Mouse (Mus musculus) embryo, embryonic 9.5 days (tissue): ENCODE measurements at regions not wholly inside any gene's neighbourhood (a gene's known extent, or its start where the extent isn't known, plus 50 kb on each side); places are given as distances from the start of the nearest gene placed in this dataset.

Experiments
- DNase-seq: peaks from one replicate; pipeline ENCODE4 v3.0.0-alpha.2; 2017; ENCODE audit errors: extremely low spot score

DNA sequence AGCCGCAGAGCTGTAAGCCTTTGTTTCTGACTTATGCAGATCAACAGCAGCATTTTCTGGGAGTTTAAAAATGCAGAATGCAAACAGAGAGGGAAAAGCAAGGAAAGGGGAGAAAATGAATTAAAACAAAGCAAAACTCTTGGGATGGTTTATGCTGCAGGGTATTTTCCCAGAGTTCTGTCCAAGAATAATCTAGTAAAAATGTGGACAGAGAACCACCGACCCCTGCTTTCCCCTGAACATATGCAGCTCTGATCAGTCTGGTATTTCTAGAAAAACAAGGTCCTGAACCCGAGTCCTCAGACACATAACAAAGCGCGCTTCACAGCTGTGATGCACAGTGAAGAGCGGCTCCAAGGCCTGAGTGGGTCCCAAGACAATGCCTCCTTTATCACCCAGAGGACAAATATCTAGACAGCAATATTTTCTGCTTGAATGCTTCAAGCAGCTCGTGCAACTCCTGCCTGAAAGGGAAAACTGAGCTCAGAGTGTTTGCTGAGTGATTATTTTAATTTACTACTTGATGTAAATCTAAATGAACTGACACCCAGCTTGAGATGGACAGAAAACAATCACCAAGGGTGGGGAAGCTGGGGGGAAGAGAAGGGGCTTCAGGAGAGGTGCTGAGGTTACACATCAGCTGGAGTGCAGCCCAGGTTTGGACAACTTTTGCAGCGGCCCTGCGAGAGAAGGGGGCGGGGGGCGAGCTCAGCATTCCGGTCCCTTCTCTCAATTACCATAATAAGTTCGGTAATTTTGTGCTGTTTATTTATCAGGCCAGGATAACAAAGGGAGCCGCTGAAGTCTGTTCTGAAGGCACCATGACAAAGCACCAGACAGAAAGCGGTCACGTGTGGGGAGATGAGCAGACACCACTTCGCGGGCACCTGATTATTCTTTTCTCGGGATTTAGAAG, 853.6 kb downstream of the 5730522E02Rik start:
- DNase-seq = peak; percentile 70

DNA sequence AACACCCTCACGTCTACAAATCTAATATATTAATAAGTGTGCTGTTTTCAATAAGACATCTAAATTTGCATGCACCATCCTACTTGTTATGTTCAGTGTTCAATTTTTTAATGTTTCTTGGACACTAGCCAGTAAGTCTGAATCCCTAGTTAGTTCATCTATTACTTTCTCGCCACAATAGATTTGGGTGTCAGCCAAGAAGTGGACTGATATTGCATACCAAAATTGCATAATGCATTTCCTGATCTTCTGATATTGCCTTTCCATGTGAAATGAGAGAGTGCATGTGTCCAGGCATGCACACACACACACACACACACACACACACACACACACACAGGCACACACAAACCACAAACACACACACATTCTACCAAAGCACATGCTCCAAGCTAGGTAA, 874.9 kb downstream of the 5730522E02Rik start:
- DNase-seq = no peak

DNA sequence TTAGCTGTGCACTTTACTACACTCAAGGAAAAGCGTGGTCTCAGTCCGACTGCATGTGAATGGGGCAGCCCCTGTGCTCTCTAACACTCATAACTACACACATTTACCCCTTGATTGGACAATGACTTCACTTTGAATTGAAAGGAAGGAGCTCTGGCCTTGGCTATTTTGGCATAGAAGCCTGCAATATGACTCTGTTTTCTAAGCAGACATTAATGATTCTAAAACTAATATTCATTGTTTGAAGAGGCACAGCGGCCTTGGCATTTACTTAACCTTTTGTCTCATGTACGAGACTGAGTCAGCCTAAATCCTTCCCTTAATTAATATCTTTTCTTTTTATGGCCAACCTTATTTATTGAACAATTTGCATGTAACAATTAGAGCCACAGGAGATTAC, 879.9 kb downstream of the 5730522E02Rik start:
- no peak for DNase-seq

DNA sequence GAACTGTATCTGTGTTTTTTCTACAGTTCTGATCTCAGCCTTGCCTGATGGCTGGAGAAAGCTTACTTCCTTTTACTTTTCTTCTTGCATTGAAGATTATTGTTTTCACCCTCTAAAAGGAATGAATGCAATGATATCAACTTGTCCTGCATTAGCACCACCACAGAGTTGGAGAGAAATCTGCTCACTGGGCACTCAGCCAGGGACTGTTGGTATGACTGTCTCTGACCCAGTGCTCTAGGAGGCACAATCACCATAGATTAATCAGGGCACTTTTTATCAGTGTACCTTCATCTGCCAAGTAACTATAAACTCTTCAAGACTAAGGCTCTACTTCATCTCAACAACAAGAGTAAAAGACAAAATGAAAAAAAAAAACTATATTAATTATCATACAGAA, 888.1 kb downstream of the 5730522E02Rik start:
- no peak for DNase-seq

DNA sequence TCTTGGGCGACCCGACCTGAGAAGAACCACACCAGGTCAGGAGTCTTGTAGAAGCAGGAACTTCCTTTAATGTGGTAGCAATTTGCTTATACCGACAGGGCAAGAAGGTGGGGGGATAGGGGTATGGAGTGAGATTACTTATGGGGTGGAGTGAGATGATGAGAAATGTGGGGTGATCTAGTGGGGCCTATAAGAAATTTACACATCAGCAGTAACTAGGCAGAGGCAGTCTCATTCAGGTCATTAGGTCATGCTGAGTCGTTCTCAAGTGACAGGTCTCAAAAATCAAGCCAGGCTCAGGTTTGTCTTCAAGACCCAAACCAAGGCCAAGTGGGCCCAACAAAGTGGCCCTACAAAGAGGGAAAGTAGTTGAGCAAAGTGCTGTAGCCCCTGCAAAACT, 889.1 kb downstream of the 5730522E02Rik start:
- DNase-seq = no peak

DNA sequence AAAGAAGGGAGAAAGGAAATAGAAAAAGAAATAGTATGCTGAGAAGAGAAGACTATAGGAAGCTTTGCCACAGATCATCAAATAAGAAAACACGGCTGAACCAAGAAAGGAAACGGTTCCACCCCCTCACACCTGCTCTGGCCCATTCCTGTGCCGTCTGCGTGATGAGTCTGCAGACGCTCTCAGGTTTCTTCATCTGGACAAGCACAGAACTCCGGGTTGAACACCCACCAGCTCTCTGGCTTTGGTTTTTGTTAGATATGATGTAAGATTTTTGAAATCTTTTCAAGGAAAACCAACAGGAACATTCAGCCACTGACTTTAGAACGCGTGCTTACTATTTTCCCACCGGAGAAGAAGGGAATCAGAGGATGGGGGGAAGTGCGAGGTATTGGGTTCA, 895.9 kb downstream of the 5730522E02Rik start:
- no peak for DNase-seq

DNA sequence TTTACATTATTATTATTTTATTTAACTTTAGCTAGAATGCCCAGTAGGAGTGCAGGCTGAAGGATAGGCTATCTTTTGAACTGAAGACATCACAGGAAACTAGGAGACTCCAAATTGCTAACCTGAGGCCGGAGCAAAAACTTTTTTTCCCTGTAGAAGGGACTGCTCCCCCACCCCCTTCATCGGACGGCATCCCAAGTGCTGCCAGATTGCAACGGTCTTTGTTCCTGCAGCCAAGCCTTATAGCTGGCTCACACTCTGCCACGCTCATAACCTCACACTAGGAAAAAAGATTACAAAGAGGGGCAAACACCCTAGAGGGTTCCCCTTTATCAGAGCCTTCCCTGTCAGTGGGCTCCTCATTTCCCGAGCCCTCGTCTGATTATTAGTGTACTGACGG, 896.7 kb downstream of the 5730522E02Rik start:
- no peak for DNase-seq

DNA sequence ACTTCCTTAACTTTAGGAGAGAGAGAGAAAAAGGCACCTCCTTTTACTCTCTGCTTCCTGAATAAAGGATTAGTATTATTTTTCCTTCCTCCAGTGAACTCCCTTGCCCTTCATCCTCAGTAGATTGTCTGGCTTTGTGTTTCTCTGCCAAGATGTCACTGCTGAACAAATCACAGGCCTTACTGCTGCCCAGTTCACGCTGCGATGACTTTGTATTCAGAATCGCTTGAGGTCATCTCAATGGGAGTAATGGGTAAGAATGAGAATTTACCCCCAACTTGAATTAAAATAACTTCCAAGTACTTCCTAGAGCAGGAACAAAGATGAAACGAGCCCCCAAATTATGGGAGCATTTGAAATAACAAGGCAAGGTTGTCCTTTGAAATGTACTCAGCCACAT, 897.3 kb downstream of the 5730522E02Rik start:
- DNase-seq = no peak

DNA sequence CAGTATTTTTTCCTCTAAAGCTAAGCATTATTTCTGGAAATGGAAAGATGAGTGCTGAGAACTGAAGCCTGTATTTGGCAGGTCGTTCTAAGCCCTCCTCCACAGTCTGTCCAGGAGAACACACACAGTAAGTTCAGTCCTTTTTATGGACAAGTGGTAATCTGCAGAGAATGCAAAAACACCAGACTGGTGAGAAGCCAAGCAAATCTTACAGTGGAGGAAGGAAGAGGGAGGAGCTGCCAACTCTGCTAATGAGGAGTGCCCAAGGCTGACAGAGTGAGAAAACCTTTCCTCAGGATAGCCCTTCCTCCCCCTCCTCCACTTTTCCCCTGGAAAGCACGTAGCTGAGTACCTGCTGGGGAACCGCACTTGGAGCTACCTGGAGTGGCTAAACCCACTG, 899.8 kb downstream of the 5730522E02Rik start:
- DNase-seq = no peak

DNA sequence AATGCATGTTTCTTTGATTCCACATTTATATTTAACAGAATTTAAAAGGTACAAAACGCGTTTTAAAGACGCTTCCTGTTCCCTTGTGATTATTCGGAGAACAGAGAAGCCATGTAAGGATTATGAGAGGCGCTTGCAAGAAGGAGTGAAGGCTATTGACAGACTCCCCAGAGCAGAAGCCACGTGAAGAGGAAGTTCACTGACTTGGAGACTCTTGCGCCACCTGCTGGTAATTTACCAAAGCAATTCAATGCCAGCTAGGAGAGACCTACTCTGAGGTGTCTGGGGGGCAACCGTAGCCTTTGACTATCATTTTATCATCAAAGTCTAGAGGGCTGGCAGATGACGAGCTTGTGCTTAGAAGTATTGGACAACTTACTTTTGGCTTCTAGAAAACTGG, 909.4 kb downstream of the 5730522E02Rik start:
- DNase-seq = peak; percentile 71

DNA sequence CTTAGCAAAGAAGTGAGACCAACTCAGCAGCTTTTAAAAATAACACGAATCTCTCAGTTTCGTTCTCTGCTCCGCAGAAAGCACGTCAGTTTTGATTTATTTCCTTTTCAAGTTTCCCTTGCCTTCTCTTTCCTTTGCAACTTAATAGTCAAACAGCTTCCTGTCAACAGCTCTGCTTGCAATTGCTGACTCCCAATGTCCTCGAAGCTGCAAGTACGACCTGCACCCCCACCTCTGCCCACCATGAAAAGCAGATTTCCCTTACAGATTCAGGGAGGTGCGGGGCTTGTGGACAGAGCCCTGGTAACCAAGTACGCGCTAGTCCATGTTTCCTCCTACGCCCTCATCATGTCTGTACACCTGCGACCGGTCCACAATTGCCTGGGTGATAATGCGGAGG, 922.2 kb downstream of the 5730522E02Rik start:
- no peak for DNase-seq

DNA sequence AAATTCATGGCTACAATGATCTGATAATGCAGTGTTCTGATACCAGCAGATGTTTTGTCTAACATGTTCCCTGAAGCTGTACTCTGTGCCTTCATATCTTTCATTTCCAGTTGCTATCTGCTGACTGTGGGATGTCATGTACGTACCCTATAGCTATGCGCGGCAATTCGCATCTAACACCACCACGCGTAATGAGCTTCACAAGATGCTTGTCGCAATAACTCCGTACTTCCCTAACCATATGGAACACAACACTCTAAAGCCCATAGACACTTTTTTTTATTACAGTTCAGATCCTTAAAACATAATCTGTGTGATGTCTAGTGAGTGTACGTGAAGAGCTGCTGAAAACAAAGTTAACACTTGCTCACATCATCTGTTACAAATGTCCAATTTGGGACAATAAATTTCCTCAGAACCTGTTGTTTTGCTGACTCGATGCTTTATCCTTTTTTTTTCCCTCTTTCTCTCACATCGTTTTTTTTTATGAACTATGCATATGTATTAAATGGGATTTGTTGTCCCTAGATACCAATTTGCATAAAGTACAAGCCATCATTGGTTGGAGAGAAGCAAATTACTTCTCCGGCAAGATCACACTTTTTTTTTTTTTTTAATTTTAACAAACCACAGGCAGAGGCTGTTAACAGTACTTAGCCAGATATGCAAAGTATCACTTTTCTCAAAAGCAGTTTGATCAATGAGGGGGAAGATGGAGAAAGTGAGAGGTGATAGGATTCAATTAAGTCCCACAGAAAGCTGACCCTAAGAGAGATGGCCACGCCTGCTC, 922.9 kb downstream of the 5730522E02Rik start:
- no peak for DNase-seq

DNA sequence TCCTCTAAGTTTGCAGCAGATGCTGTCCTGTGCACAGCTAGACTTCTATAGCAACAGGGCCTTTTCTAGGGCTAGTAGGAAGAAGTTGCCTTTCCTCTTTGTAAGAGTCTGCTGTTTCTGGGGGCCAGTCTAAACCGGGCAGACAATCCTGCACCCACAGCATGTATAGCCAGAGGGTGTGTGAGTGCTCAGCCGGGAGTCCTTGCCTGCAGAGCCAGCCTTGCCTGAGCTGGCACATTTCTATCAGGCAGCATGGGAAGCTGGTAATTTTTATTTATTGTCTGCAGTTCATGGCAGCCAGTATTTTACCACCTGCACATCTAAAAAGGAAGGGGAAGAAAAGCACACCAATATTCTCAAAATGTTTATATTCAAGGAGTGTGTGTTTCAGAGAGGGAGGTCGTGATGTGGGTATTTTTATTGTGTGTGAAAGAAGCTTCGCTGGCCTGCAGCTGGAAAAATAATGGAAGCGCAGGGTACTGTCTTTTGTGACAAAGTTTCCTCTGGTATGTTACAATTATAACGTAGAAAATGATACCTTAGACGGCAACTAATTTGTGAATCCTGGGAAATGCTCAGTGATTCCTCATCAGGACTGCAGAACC, 940.5 kb downstream of the 5730522E02Rik start:
- peak; percentile 8 for DNase-seq

DNA sequence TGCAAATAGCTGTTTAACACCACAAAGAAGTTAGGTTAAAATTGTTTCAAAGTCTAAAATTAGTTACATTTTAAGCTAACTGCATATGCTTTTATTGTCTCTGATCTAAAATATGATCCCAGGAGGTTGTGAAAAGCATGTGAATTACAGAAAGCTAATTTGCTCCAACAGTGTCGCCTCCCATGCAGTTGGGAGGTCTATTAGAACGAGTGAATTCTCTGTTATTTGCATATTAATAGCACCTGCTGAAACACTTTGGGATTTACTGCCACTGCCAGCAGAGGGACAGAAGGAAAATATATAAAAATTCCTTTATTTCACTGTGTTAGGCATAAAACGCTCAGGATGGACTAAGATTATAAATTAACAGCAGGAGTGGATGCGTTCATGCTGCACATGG, 947.7 kb downstream of the 5730522E02Rik start:
- DNase-seq = no peak

DNA sequence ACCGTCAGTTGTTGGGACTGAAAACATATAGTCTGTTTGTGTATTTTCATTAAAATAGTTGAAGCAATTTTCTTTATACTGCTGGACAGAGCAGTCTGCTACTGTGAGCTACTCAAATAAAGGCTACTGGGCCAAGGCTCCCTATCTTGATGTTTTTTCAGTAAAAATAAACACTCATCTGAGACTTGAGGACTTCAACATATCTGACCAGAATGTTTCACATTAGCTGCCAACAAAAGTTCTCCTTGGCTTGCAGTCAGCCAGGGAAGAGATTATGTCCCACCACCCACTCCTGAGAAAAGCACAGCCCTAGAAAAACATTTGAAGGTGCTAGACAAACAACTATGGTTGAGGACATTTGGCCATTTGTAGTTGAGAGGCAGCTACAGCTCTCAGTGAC, 950.9 kb downstream of the 5730522E02Rik start:
- DNase-seq = no peak

DNA sequence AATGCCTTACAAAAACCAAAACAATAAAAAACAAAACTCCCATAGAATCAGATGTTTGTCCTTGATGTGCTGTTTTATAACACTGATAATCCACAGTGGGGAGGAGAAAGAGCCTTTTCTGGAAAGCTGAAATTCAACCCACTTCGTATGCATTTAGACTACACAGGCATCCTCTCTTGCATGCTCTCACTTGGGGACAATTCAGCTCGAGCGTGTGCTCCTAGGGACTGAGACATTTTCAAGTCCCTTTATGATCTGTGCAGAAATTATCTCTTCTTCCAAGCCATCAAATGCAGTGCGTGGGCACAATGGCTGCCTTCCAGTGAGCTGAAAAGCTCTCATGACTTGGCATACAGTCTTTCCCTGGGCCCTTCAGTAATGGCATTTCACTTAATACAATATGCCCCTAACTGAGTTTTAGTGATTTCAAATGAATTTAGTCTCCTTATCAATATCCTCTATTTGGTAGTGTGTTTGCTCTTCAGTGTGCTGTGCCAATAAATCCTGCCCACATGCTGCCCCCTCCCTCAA, 977.1 kb downstream of the 5730522E02Rik start:
- DNase-seq = no peak
